Mouse (Mus musculus): ENCODE results near the gene Txnrd1. TPM values are rescaled to one million over a fixed set of nuclear protein-coding genes. Genes with fewer than 3 reads are reported as not detected.

Txnrd1 gene
- total RNA-seq, 2 experiments from 2014 or later = 43.0 to 43.4 TPM

- peak; percentile 91 to 95 for DNase-seq (ENCODE audit: low spot score in 2 of 2)
- intact Hi-C loops (cut with DNase I) = loop anchor here (1.0 to 10.0 kb wide), 3 partner anchors 47 to 224 kb away; partner anchors contain the start of gene Nfyb
Observed at GRCm38 (mm10) chr10:82858691-82859532, 25.2 kb downstream of the Txnrd1 start.

GRCm38 (mm10) chr10:82859533-82859915, 25.8 kb downstream of the Txnrd1 start:
- intact Hi-C loops (cut with DNase I) = loop anchor here (1.0 to 10.0 kb wide), 3 partner anchors 47 to 225 kb away; partner anchors contain the start of gene Nfyb
- DNase-seq (ENCODE audit: low spot score in 2 of 2) = peak in 1 of 2 experiments; percentile 19

DNA sequence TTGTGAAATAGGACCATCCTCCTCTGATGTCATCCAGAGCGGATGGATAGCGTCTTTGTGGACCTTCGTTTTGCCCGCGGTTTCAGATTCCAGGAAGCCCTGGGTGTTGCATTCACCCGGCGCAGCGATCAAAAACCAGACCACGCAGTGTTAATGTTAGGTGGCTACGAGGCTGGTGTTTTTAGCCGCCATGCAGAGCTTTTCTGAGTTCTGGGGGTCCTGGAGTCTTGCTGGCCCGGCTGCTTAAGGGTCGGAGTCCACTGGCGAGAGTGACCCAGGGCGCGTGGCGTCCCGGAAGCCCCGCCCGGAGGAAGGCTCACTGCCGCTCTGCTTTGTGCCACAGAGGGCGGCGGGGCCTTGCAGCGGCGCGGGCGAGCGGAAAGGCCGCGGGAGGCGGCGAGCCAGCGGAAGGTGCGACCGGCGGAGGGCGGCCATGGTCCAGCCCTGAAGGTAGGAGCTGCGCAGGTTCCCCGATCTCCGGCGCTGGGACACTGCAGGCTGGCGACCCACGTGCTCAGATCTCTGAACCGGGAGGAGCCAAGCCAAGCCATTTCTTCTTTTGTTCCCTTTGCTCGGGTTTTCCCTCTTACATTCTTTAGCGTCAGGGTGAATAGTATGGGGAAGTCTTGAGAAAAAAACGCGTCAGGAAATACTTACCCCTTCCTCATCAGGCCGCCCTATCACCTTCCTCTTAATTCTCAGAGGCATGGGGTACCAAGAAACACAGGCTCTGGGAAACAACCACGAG, 26.6 kb downstream of the Txnrd1 start:
- intact Hi-C loops (cut with DNase I) = loop anchor here (5.0 kb wide), 1 partner anchor 63 kb away; no protein-coding TSS in a partner anchor
- DNase-seq (ENCODE audit: low spot score in 2 of 2) = peak; percentile 50 to 61

GRCm38 (mm10) chr10:82860929-82861315, 27.2 kb downstream of the Txnrd1 start:
- intact Hi-C loops (cut with DNase I) = loop anchor here (5.0 kb wide), 1 partner anchor 64 kb away; no protein-coding TSS in a partner anchor

DNA sequence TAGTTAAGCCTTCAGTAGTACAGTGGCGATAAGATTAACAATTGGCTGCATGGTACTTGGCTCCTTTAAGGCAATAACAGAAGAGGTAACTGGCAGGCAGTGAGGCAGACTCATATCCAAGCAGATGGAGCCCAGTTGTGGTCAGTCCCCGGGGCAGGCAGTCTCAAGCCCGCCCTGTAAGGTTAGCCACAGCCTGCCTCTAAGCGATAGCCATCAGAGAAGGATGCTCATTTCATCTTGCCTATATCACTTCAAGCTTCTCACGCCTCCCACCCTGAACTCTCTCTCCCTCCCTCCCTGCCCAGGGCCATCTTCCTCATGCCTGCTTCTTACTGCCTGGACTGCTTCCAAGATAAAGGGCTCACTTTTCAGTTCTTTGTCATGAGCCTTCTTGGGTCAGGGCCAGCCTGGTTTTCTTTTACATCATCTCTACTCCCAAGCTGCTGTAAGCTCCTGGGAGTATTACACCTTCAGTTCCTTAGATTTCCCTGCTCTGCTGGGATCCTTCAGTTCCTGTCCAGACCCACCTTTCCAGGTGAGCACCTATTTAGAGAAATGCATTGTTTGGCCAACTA, 29.4 kb downstream of the Txnrd1 start:
- intact Hi-C loops (cut with DNase I) = loop anchor here (5.0 kb wide), 1 partner anchor 66 kb away; no protein-coding TSS in a partner anchor
- DNase-seq (ENCODE audit: low spot score in 2 of 2) = no peak

More at GRCm38 (mm10) chr10:82860929-82861315, 27.2 kb downstream of the Txnrd1 start:
- DNase-seq (ENCODE audit: low spot score in 2 of 2) = no peak

GRCm38 (mm10) chr10:82863827-82864226, 30.1 kb downstream of the Txnrd1 start:
- DNase-seq (ENCODE audit: low spot score in 2 of 2) = no peak
- intact Hi-C loops (cut with DNase I) = loop anchor here (5.0 kb wide), 1 partner anchor 67 kb away; no protein-coding TSS in a partner anchor

DNA sequence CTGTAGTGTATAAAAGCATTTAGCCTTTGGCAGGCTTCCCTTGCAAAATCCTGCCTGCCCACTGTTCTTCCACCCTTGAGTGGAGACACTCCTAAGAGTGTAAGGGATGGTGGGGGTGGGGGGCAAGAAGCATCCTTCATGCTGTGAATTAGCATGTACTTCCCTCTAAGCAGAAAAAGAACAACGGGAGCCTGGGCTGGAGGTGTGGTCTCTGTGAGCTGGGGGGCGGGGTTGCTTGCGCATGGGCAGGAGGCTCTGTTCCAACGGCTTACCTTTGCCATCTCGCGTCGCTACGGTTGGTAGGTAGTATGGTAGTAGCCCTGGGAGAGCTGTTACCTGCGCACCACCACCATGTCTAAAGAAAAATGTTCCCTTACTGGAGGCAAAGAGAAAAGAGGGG, 32.6 kb downstream of the Txnrd1 start, which contains the start of gene Eid3:
TSS of gene Eid3 (plus strand) at position 271 of the 400 bp plus-strand sequence.
- intact Hi-C loops (cut with DNase I) = no loop called here
- DNase-seq (ENCODE audit: low spot score in 2 of 2) = no peak

DNA sequence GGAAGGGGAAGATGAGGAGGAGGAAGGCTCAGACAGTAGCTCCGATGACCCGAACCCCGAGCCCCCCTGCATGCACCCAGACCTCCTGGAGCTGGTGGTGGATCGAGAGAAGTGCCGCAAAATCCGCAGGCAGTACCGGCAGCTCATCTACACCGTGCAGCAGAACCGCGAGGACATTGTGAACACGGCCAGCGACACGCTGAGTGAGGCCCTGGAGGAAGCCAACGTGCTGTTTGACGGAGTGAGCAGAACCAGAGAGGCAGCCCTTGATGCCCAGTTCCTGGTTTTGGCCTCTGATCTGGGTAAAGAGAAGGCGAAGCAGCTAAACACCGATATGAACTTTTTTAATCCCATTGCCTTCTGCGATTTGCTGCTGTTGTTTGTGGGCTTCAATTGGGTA, 33.1 kb downstream of the Txnrd1 start:
- DNase-seq (ENCODE audit: low spot score in 2 of 2) = no peak
- intact Hi-C loops (cut with DNase I) = no loop called here

- DNase-seq (ENCODE audit: low spot score in 2 of 2) = no peak
- intact Hi-C loops (cut with DNase I) = no loop called here
Observed at GRCm38 (mm10) chr10:82868418-82869086, 34.8 kb downstream of the Txnrd1 start.

DNA sequence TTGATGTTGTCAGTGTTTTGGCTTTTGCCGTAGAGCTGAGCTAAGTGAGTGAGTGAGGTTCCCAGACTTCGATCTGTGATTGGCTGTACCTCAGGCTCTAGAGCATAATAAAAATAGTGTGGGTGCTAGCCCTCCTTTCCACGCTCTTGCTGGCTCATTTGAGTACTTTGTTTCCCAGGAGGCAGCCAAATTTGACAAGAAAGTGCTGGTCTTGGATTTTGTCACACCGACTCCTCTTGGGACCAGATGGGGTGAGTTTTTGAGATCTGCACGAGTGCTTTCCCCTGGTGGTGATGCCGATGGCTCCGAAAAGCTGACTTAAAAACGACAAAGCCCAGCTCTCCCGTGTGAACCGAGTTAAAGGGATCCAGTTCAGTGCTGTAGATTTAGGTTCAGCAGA, 41.7 kb downstream of the Txnrd1 start:
- DNase-seq (ENCODE audit: low spot score in 2 of 2) = no peak
- intact Hi-C loops (cut with DNase I) = no loop called here

- DNase-seq (ENCODE audit: low spot score in 2 of 2) = peak in 1 of 2 experiments; percentile 35
- intact Hi-C loops (cut with DNase I) = no loop called here
Observed at GRCm38 (mm10) chr10:82876076-82876796, 42.5 kb downstream of the Txnrd1 start.

GRCm38 (mm10) chr10:82887354-82887753, 53.6 kb downstream of the Txnrd1 start:
- intact Hi-C loops (cut with DNase I) = no loop called here
- no peak for DNase-seq (ENCODE audit: low spot score in 2 of 2)

- intact Hi-C loops (cut with DNase I) = no loop called here
- no peak for DNase-seq (ENCODE audit: low spot score in 2 of 2)
Observed at GRCm38 (mm10) chr10:82888576-82888975, 54.8 kb downstream of the Txnrd1 start.

GRCm38 (mm10) chr10:82889447-82889973, 55.8 kb downstream of the Txnrd1 start:
- intact Hi-C loops (cut with DNase I) = no loop called here
- DNase-seq (ENCODE audit: low spot score in 2 of 2) = no peak

DNA sequence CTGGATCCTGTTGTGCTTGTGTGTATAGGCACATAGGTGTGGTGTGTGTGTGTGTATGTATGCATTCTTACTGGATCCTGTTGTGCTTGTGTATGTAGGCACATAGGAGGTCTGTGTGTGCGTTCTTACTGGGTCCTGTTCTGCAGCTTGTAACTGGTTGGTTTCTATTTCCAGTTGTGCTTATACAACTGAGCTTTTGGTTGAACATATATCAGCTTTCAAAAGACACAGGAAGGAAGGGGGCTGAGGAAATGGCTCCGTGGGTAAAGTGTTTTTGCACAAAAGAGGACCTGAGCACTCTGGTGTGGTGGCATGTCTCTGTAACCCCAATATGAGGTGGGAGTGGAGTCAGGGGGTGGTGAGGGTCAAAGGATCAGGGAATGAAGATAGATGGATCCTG, 57.2 kb downstream of the Txnrd1 start:
- DNase-seq (ENCODE audit: low spot score in 2 of 2) = no peak
- intact Hi-C loops (cut with DNase I) = no loop called here

- no peak for DNase-seq (ENCODE audit: low spot score in 2 of 2)
- intact Hi-C loops (cut with DNase I) = no loop called here
Observed at GRCm38 (mm10) chr10:82891427-82891826, 57.7 kb downstream of the Txnrd1 start.

DNA sequence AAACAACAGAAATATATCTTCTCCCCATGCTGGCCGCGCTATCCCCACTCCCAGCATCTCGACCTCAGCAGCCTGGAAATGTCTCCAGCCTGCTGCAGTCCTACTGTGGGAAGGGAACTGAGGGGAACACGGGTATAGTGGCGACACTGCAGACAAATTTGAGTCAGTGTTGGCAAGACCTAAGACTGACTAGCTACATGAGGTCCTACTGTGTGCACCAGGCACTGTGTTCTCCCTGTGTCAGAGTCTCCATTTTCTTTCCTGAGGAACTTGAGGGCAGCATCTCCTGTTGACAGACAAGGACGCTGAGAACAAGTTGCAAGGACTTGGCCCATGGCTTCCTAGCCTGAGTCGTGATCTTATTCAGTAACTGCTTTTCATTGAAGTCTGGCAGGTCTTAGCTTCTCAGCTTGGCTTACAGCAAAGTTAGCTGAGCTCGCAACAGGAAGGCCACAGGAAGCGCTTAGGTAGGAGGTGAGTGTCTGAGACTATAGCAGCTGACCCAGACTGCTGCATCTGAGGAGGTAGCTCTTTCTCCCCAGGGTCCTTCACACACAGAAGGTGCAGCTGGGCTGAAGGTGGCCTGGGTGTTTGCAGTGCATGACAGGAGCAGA, 58.8 kb downstream of the Txnrd1 start:
- no peak for DNase-seq (ENCODE audit: low spot score in 2 of 2)
- intact Hi-C loops (cut with DNase I) = no loop called here
